Mouse (Mus musculus) embryonic facial prominence, embryonic 12.5 days (tissue): ENCODE results near the gene Ifna11. TPM values are rescaled to one million over a fixed set of nuclear protein-coding genes. Genes with fewer than 3 reads are reported as not detected.
"Not testable (repeated sequence)": the region's sequence is repeated elsewhere in the genome, so short reads cannot be mapped to it uniquely, and the experiment has no call there.

ENCODE experiments used
- ATAC-seq: fragments of 200-750 bp; cut with Nextera tagmentation; 2 replicates; pipeline ENCODE4 v1.8.0; 2017; ENCODE audit not compliant: insufficient number of reproducible peaks, insufficient read depth, low FRiP score, low TSS enrichment
- H3K27ac ChIP-seq: fragments of 300-500 bp; sonication (generic); 2 replicates; pipeline ENCODE4 v1.5.1; 2016; ENCODE audit warnings: mild to moderate bottlenecking
- H3K27me3 ChIP-seq: fragments of 300-500 bp; sonication (generic); 2 replicates; pipeline ENCODE4 v1.6.1; 2016; ENCODE audit warnings: mild to moderate bottlenecking, moderate library complexity
- H3K36me3 ChIP-seq: fragments of 300-500 bp; sonication (generic); 2 replicates; pipeline ENCODE4 v1.6.1; 2016; ENCODE audit warnings: mild to moderate bottlenecking
- H3K4me1 ChIP-seq: fragments of 300-500 bp; sonication (generic); 2 replicates; pipeline ENCODE4 v1.6.1; 2016
- H3K4me2 ChIP-seq: fragments of 300-500 bp; sonication (generic); replicated peaks from 2 replicates; pipeline ENCODE4 v1.6.1; 2016; ENCODE audit warnings: mild to moderate bottlenecking, moderate library complexity
- H3K4me3 ChIP-seq: fragments of 300-500 bp; sonication (generic); 2 replicates; pipeline ENCODE4 v1.5.1; 2016; ENCODE audit warnings: mild to moderate bottlenecking
- H3K9ac ChIP-seq: fragments of 300-500 bp; sonication (generic); 2 replicates; pipeline ENCODE4 v1.6.1; 2016; ENCODE audit warnings: mild to moderate bottlenecking, moderate library complexity
- H3K9me3 ChIP-seq: fragments of 300-500 bp; sonication (generic); 2 replicates; pipeline ENCODE4 v1.6.1; 2016; ENCODE audit warnings: mild to moderate bottlenecking, moderate library complexity
- WGBS: fragments of 180-500 bp; shearing (Covaris S2); methylation state at CpG from one replicate; pipeline ENCODE4 v1.1.7; 2016; 5-methylcytosine and 5-hydroxymethylcytosine counted together
- polyA plus RNA-seq: library from polyadenylated mRNA; unstranded; fragments of >200 nt; fragmentation: Nextera tagmentation; extraction: Ambion mirVana; gene quantifications from 2 replicates; pipeline ENCODE4 v1.2.1, GENCODE M21; 2016

Gene Ifna11
- polyA plus RNA-seq, 1 experiment from 2014 or later = not detected

- H3K4me2 ChIP-seq, H3K36me3 ChIP-seq, H3K4me1 ChIP-seq, H3K4me3 ChIP-seq, H3K27me3 ChIP-seq, H3K9me3 ChIP-seq, H3K9ac ChIP-seq, ATAC-seq, H3K27ac ChIP-seq: not testable (repeated sequence)
- WGBS = 10% methylated on average over 6 of the region's 7 CpGs
Observed at GRCm38 (mm10) chr4:88799365-88799764, 20.4 kb upstream of the Ifna11 start, which contains the start of gene Gm13285. Gene Gm13285, plus strand, starts transcription at chr4:88799665.

- H3K36me3 ChIP-seq, H3K4me1 ChIP-seq, H3K4me2 ChIP-seq, H3K9ac ChIP-seq, H3K27me3 ChIP-seq, H3K9me3 ChIP-seq, H3K4me3 ChIP-seq, ATAC-seq, H3K27ac ChIP-seq: not testable (repeated sequence)
- no CpG with 5 or more reads among the region's 29 CpGs for WGBS
Observed at GRCm38 (mm10) chr4:88802954-88803353, 16.8 kb upstream of the Ifna11 start, which contains the start of gene Gm13287. Gene Gm13287, plus strand, starts transcription at chr4:88803254.

GRCm38 (mm10) chr4:88805231-88805630, 14.5 kb upstream of the Ifna11 start, which contains the start of gene Gm13288:
Gene Gm13288, plus strand, starts transcription at chr4:88805531.
- not testable (repeated sequence) for H3K27me3 ChIP-seq
- peak within 1 kb of the TSS; percentile 32; the same call in 1 of the 2 replicates for H3K4me2 ChIP-seq

GRCm38 (mm10) chr4:88805761-88806160, 14.0 kb upstream of the Ifna11 start:
- ATAC-seq, H3K9ac ChIP-seq, H3K9me3 ChIP-seq, H3K36me3 ChIP-seq, H3K27me3 ChIP-seq, H3K27ac ChIP-seq, H3K4me1 ChIP-seq: not testable (repeated sequence)
- 0% methylated on average over 14 of the region's 34 CpGs for WGBS
- Histone ChIP-seq H3K4me3 (0 out of 2 replicates have a peak overlapping the region, but pooled peaks have one; percentile 22), H3K4me2 (peak overlapping the region; percentile 32; the same call in 1 of the 2 replicates)

More at GRCm38 (mm10) chr4:88805231-88805630, 14.5 kb upstream of the Ifna11 start, which contains the start of gene Gm13288:
- H3K4me1 ChIP-seq, H3K36me3 ChIP-seq, H3K9me3 ChIP-seq, H3K9ac ChIP-seq, ATAC-seq, H3K27ac ChIP-seq: not testable (repeated sequence)
- no CpG with 5 or more reads among the region's 8 CpGs for WGBS
- H3K4me3 ChIP-seq = 0 out of 2 replicates have a peak within 1 kb of the TSS, but pooled peaks have one; percentile 22

- Histone ChIP-seq H3K4me1 (no peaks in the 10 kb centered on the region), H3K36me3 (no peaks in the 10 kb centered on the region), H3K27me3 (no peaks in the 10 kb centered on the region), H3K4me3 (no peak within 1 kb of the TSS), H3K9me3 (no peaks in the 10 kb centered on the region), H3K9ac (no peak within 1 kb of the TSS), H3K4me2 (no peak within 1 kb of the TSS), H3K27ac (no peak within 1 kb of the TSS)
- no peak for ATAC-seq
- WGBS = 61% methylated on average over 3 of the region's 3 CpGs
Observed at GRCm38 (mm10) chr4:88815928-88816327, 3.8 kb upstream of the Ifna11 start, which contains the start of gene Ifna7. Gene Ifna7, plus strand, starts transcription at chr4:88816228.

DNA sequence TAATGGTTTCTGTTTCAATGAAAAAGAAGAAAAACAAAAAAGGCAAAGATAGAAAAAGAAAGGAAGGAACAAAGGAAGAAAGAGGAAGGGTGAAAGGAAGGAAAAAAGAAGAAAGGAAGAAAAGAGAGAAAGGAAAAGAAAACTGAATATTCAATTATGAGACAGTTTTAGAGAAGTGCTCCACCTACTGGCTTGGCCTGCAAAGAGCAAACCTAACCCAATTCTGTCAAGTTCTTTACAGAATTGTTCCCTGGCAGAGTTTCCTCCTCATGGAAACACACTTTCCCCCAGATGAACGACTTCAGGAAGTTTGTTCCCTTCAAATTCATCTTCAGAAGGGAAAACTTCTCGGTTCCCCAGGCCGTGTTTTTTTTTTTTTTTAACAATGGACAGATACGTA, 3.2 kb downstream of the Ifna11 start:
- 26% methylated on average over 4 of the region's 4 CpGs for WGBS
- no peak overlapping the region for H3K9ac ChIP-seq
- no peaks in the 10 kb centered on the region for H3K4me1 ChIP-seq
- no peak overlapping the region for H3K4me2 ChIP-seq
- H3K36me3 ChIP-seq = no peaks in the 10 kb centered on the region
- no peak for ATAC-seq
- no peaks in the 10 kb centered on the region for H3K27me3 ChIP-seq
- no peak overlapping the region for H3K27ac ChIP-seq
- H3K4me3 ChIP-seq = no peak overlapping the region
- no peaks in the 10 kb centered on the region for H3K9me3 ChIP-seq

DNA sequence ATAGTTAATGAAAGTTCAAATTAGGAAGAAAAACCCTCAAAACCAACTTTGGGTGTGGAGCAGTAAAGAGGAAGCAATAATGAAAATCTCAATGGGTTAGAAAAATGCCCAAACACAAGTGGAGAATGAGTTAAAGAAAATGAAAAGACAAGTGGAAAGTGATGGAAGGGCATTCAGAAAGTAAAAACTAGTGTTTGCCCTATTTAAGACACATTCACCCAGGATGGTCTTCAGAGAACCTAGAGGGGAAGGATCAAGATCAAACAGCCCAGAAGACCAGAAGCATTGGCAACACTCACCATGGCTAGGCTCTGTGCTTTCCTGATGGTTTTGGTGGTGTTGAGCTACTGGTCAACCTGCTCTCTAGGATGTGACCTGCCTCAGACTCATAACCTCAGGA, 7.4 kb downstream of the Ifna11 start, which contains the start of gene Ifna6:
Ifna6 (plus strand) TSS at position 301 of the 400 bp plus-strand sequence.
- H3K4me2 ChIP-seq, H3K36me3 ChIP-seq, H3K9ac ChIP-seq, ATAC-seq, H3K4me1 ChIP-seq, H3K27ac ChIP-seq, H3K9me3 ChIP-seq, H3K27me3 ChIP-seq, H3K4me3 ChIP-seq: not testable (repeated sequence)

DNA sequence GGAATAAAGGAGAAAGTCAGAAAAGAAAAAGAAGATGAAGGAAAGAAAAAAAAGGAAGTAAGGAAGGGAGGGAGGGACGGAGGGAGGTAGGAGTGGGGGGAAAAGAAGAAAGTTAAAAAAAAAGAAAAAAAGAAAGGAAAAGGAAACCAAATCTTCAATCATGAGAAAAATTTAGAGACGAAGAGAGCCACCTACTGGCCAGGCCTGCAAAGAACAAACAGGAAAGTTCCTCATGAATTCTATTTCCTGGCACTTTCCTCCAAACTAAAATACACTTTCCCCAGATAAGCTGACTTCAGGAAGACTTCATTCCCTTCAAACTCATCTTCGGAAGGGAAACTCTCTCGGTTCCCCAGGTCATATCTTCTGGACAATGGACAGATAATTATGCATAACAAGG, 10.8 kb downstream of the Ifna11 start:
- Histone ChIP-seq H3K36me3 (no peaks in the 10 kb centered on the region), H3K9ac (no peak overlapping the region), H3K27ac (no peak overlapping the region), H3K4me2 (no peak overlapping the region), H3K4me3 (no peak overlapping the region), H3K4me1 (no peaks in the 10 kb centered on the region), H3K27me3 (no peaks in the 10 kb centered on the region), H3K9me3 (no peaks in the 10 kb centered on the region)
- WGBS = 35% methylated on average over 4 of the region's 4 CpGs
- no peak for ATAC-seq

GRCm38 (mm10) chr4:88835225-88835624, 15.5 kb downstream of the Ifna11 start, which contains the start of gene Ifna5:
Gene Ifna5, plus strand, starts transcription at chr4:88835525.
- not testable (repeated sequence) for H3K4me2 ChIP-seq, ATAC-seq, H3K4me3 ChIP-seq, H3K9ac ChIP-seq, H3K9me3 ChIP-seq, H3K27me3 ChIP-seq, H3K36me3 ChIP-seq, H3K4me1 ChIP-seq, H3K27ac ChIP-seq
- WGBS = 78% methylated on average over 1 of the region's 1 CpGs

GRCm38 (mm10) chr4:88838828-88839227, 19.1 kb downstream of the Ifna11 start:
- ATAC-seq = no peak
- H3K27me3 ChIP-seq = no peaks in the 10 kb centered on the region

DNA sequence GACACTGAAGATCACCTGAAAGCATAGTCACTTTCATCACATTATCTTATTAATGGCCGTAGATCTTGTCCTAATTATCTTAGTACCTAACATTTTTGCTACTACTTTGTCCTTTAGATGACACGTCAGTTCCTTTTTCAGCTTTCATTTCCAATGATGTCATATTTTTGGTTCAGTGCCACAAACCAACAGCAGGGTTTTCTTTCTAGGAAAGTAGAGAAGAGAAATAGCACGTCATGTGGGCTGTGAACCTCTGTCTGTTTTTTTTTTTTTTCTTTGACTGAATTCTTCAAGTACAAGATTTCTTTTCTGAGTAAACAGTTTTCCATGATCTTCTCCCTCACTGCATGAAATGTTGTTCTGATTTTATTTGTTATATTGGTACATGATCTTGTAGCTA, 20.3 kb downstream of the Ifna11 start:
- Histone ChIP-seq H3K4me3 (no peak overlapping the region), H3K27ac (no peak overlapping the region), H3K9ac (no peak overlapping the region), H3K9me3 (no peaks in the 10 kb centered on the region), H3K4me1 (no peaks in the 10 kb centered on the region), H3K27me3 (no peaks in the 10 kb centered on the region), H3K36me3 (no peaks in the 10 kb centered on the region), H3K4me2 (no peak overlapping the region)
- 75% methylated on average over 3 of the region's 3 CpGs for WGBS
- ATAC-seq = no peak

More at GRCm38 (mm10) chr4:88838828-88839227, 19.1 kb downstream of the Ifna11 start:
- no peaks in the 10 kb centered on the region for H3K9me3 ChIP-seq
- H3K36me3 ChIP-seq = no peaks in the 10 kb centered on the region
- H3K4me2 ChIP-seq = no peak overlapping the region
- no peak overlapping the region for H3K9ac ChIP-seq
- H3K4me1 ChIP-seq = no peaks in the 10 kb centered on the region
- no peak overlapping the region for H3K27ac ChIP-seq
- H3K4me3 ChIP-seq = no peak overlapping the region
- 43% methylated on average over 3 of the region's 3 CpGs for WGBS

GRCm38 (mm10) chr4:88841438-88841911, 21.7 kb downstream of the Ifna11 start, which contains the start of gene Ifna4:
Gene Ifna4, plus strand, starts transcription at chr4:88841861.
- Histone ChIP-seq H3K27me3 (no peaks in the 10 kb centered on the region), H3K4me2 (no peak within 1 kb of the TSS), H3K9ac (no peak within 1 kb of the TSS), H3K36me3 (no peaks in the 10 kb centered on the region), H3K9me3 (no peaks in the 10 kb centered on the region), H3K4me1 (no peaks in the 10 kb centered on the region), H3K27ac (no peak within 1 kb of the TSS), H3K4me3 (no peak within 1 kb of the TSS)
- 43% methylated on average over 2 of the region's 2 CpGs for WGBS
- no peak for ATAC-seq
